Mouse (Mus musculus) megakaryocyte progenitor cell, adult 5-6 weeks (primary cell): ENCODE measurements around the gene Zfp759. TPM values are rescaled to one million over a fixed set of nuclear protein-coding genes. Genes with fewer than 3 reads are reported as not detected.

Source experiments
- total RNA-seq, 2 experiments: library from RNA; stranded (forward) in 1 of 2; stranded (reverse) in 1 of 2; fragments of 157-497, 149-512 nt in 1 of 2; fragments of 200-1000 nt in 1 of 2; gene quantifications; 2 replicates each; pipeline versions ENCODE4 v1.2.3 to v1.2.4; 2015 to 2017

The Zfp759 gene
- total RNA-seq, 2 experiments from 2014 or later, result 4.3 to 4.7 TPM

Other genes with a start within 250 kb of the Zfp759 start
- 1.3 and 1.4 TPM in 2 replicates for gene Gm10767, start 216.7 kb upstream of the Zfp759 start, total RNA-seq (2015)
- 0.25 and 0.27 TPM in 2 replicates for gene Gm10767, start 216.7 kb upstream of the Zfp759 start, total RNA-seq (2017)
- 4.6 and 6.0 TPM in 2 replicates for gene Zfp712, start 60.5 kb upstream of the Zfp759 start, total RNA-seq (2015)
- 4.1 and 5.3 TPM in 2 replicates for gene Zfp712, start 60.5 kb upstream of the Zfp759 start, total RNA-seq (2017)
- gene Zfp708, start 23.7 kb upstream of the Zfp759 start, total RNA-seq (2015), result 5.6 and 6.9 TPM in 2 replicates
- gene Zfp708, start 23.7 kb upstream of the Zfp759 start, total RNA-seq (2017), result 1.0 and 4.0 TPM in 2 replicates
- gene Gm28557, start 13.1 kb upstream of the Zfp759 start, total RNA-seq (2015), result 2.1 and 3.0 TPM in 2 replicates
- 3.9 and 4.6 TPM in 2 replicates for gene Gm28557, start 13.1 kb upstream of the Zfp759 start, total RNA-seq (2017)
- 1.3 and 1.6 TPM in 2 replicates for gene Rslcan18, start 5.4 kb upstream of the Zfp759 start, total RNA-seq (2015)
- gene Rslcan18, start 5.4 kb upstream of the Zfp759 start, total RNA-seq (2017), result 0.20 TPM in 1 of 2 replicates, not detected in the other
- 6.4 and 8.3 TPM in 2 replicates for gene Rsl1, start 51.5 kb downstream of the Zfp759 start, total RNA-seq (2015)
- 4.9 and 7.2 TPM in 2 replicates for gene Rsl1, start 51.5 kb downstream of the Zfp759 start, total RNA-seq (2017)
- 2.2 and 4.7 TPM in 2 replicates for gene Zfp455, start 72.8 kb downstream of the Zfp759 start, total RNA-seq (2015)
- 0.58 and 3.6 TPM in 2 replicates for gene Zfp455, start 72.8 kb downstream of the Zfp759 start, total RNA-seq (2017)
- 8.0 and 8.1 TPM in 2 replicates for gene Zfp458, start 156.8 kb downstream of the Zfp759 start, total RNA-seq (2015)
- gene Zfp458, start 156.8 kb downstream of the Zfp759 start, total RNA-seq (2017), result 5.7 and 6.4 TPM in 2 replicates
- gene Zfp457, start 184.8 kb downstream of the Zfp759 start, total RNA-seq (2015), result 0.24 and 0.81 TPM in 2 replicates
- gene Zfp457, start 184.8 kb downstream of the Zfp759 start, total RNA-seq (2017), result 1.6 TPM in 1 of 2 replicates, not detected in the other
- gene Zfp595, start 210.9 kb downstream of the Zfp759 start, total RNA-seq (2015), result 5.7 and 8.7 TPM in 2 replicates
- gene Zfp595, start 210.9 kb downstream of the Zfp759 start, total RNA-seq (2017), result 3.7 and 8.6 TPM in 2 replicates
- gene Gm28044, start 238.9 kb downstream of the Zfp759 start, total RNA-seq (2015), result 0.72 and 1.5 TPM in 2 replicates
- 17.2 and 21.1 TPM in 2 replicates for gene Gm28044, start 238.9 kb downstream of the Zfp759 start, total RNA-seq (2017)
- gene Zfp953, start 238.9 kb downstream of the Zfp759 start, total RNA-seq (2015), result 10.4 and 12.6 TPM in 2 replicates
- 7.4 and 10.9 TPM in 2 replicates for gene Zfp953, start 238.9 kb downstream of the Zfp759 start, total RNA-seq (2017)